Mouse (Mus musculus): ENCODE results near the gene Elavl1. TPM values are rescaled to one million over a fixed set of nuclear protein-coding genes. Genes with fewer than 3 reads are reported as not detected.

Elavl1 gene
- polyA plus RNA-seq, 1 experiment, result 81.5 TPM

GRCm38 (mm10) chr8:4239193-4239890 lies 85.9 kb downstream of the Elavl1 start:
- Histone ChIP-seq H3K27ac (ENCODE audit: insufficient read depth, low read length) (0 out of 2 replicates have a peak overlapping the region, but pooled peaks have one; percentile 21), H3K4me3 (ENCODE audit: insufficient read depth, low read length) (peak overlapping the region; percentile 85), H3K4me1 (ENCODE audit: control insufficient read depth, insufficient read depth, low read length) (peaks cover 8% of the 10 kb centered on the region)
- TF ChIP-seq POLR2A (IDR thresholded peaks at IDR 0.05; ENCODE audit: low read depth, low read length) (no peak; the same call in 1 of the 2 replicates), CTCF (IDR thresholded peaks at IDR 0.05; ENCODE audit: borderline replicate concordance, insufficient read depth, low read length) (no peak)

GRCm38 (mm10) chr8:4238434-4239192 lies 86.6 kb downstream of the Elavl1 start, which contains the start of the genes Map2k7 and Gm49320:
Gene Map2k7 (plus strand): TSS chr8:4238740.
Gene Gm49320 (plus strand): TSS chr8:4238865.
- peak within 1 kb of the TSS; percentile 83 for H3K27ac ChIP-seq (ENCODE audit: insufficient read depth, low read length)
- H3K4me3 ChIP-seq (ENCODE audit: insufficient read depth, low read length), result peak within 1 kb of the TSS; percentile 85
- peak; percentile 57 for TF ChIP-seq POLR2A (IDR thresholded peaks at IDR 0.05; ENCODE audit: low read depth, low read length)
- TF ChIP-seq CTCF (IDR thresholded peaks at IDR 0.05; ENCODE audit: borderline replicate concordance, insufficient read depth, low read length), result peak; percentile 65; the same call in 1 of the 2 replicates
- H3K4me1 ChIP-seq (ENCODE audit: control insufficient read depth, insufficient read depth, low read length), result peaks cover 8% of the 10 kb centered on the region

GRCm38 (mm10) chr8:4237814-4238433 lies 87.3 kb downstream of the Elavl1 start:
- Histone ChIP-seq H3K4me1 (ENCODE audit: control insufficient read depth, insufficient read depth, low read length) (peaks cover 8% of the 10 kb centered on the region), H3K27ac (ENCODE audit: insufficient read depth, low read length) (peak overlapping the region; percentile 75), H3K4me3 (ENCODE audit: insufficient read depth, low read length) (peak overlapping the region; percentile 27)
- TF ChIP-seq CTCF (IDR thresholded peaks at IDR 0.05; ENCODE audit: borderline replicate concordance, insufficient read depth, low read length), result no peak
- peak; percentile 54; the same call in 1 of the 2 replicates for TF ChIP-seq POLR2A (IDR thresholded peaks at IDR 0.05; ENCODE audit: low read depth, low read length)

Other genes with a start within 250 kb of the Elavl1 start
- gene Cd209f, start 219.6 kb downstream of the Elavl1 start, polyA plus RNA-seq (2011; ENCODE audit: insufficient read length, low read depth, missing spikeins), result not detected in 2 replicates
- gene Cd209g, start 191.3 kb downstream of the Elavl1 start, polyA plus RNA-seq (2011; ENCODE audit: insufficient read length, low read depth, missing spikeins), result not detected in 2 replicates
- gene Evi5l, start 158.8 kb downstream of the Elavl1 start, polyA plus RNA-seq (2011; ENCODE audit: insufficient read length, low read depth, missing spikeins), result 15.4 and 30.3 TPM in 2 replicates
- 0.23 and 0.35 TPM in 2 replicates for gene Prr36, start 108.0 kb downstream of the Elavl1 start, polyA plus RNA-seq (2011; ENCODE audit: insufficient read length, low read depth, missing spikeins)
- 1.7 and 2.2 TPM in 2 replicates for gene Lrrc8e, start 98.6 kb downstream of the Elavl1 start, polyA plus RNA-seq (2011; ENCODE audit: insufficient read length, low read depth, missing spikeins)
- gene Map2k7, start 86.7 kb downstream of the Elavl1 start, polyA plus RNA-seq (2011; ENCODE audit: insufficient read length, low read depth, missing spikeins), result 37.0 and 42.0 TPM in 2 replicates
- gene Gm49320, start 86.5 kb downstream of the Elavl1 start, polyA plus RNA-seq (2011; ENCODE audit: insufficient read length, low read depth, missing spikeins), result 0.40 and 0.60 TPM in 2 replicates
- 6.0 and 10.8 TPM in 2 replicates for gene Tgfbr3l, start 77.2 kb downstream of the Elavl1 start, polyA plus RNA-seq (2011; ENCODE audit: insufficient read length, low read depth, missing spikeins)
- 29.0 and 29.3 TPM in 2 replicates for gene Snapc2, start 72.3 kb downstream of the Elavl1 start, polyA plus RNA-seq (2011; ENCODE audit: insufficient read length, low read depth, missing spikeins)
- gene Ctxn1, start 66.1 kb downstream of the Elavl1 start, polyA plus RNA-seq (2011; ENCODE audit: insufficient read length, low read depth, missing spikeins), result 56.7 and 63.9 TPM in 2 replicates
- gene Timm44, start 49.5 kb downstream of the Elavl1 start, polyA plus RNA-seq (2011; ENCODE audit: insufficient read length, low read depth, missing spikeins), result 62.9 and 73.5 TPM in 2 replicates
- gene Ccl25, start 203 bp downstream of the Elavl1 start, polyA plus RNA-seq (2011; ENCODE audit: insufficient read length, low read depth, missing spikeins), result 11.1 and 13.9 TPM in 2 replicates
- gene Cers4, start 167.6 kb upstream of the Elavl1 start, polyA plus RNA-seq (2011; ENCODE audit: insufficient read length, low read depth, missing spikeins), result 21.8 and 22.4 TPM in 2 replicates

Data from embryonic fibroblast, embryonic 13.5 days (primary cell).